Mouse (Mus musculus) liver, embryonic 12.5 days (tissue): Measurements from ENCODE around the gene Gm45208. TPM values are rescaled to one million over a fixed set of nuclear protein-coding genes. Genes with fewer than 3 reads are reported as not detected.

Source experiments
- ATAC-seq: fragments of 200-750 bp; cut with Nextera tagmentation; 2 replicates; pipeline ENCODE4 v1.8.0; 2017; ENCODE audit warnings: moderate number of reproducible peaks, mild to moderate bottlenecking, moderate library complexity
- H3K27ac ChIP-seq: fragments of 300-500 bp; sonication (generic); 2 replicates; pipeline ENCODE4 v1.5.1; 2016; ENCODE audit warnings: mild to moderate bottlenecking
- H3K27me3 ChIP-seq: fragments of 300-500 bp; sonication (generic); replicated peaks from 2 replicates; pipeline ENCODE4 v1.6.1; 2016; ENCODE audit warnings: mild to moderate bottlenecking, moderate library complexity
- H3K36me3 ChIP-seq: fragments of 300-500 bp; sonication (generic); 2 replicates; pipeline ENCODE4 v1.6.1; 2016; ENCODE audit warnings: mild to moderate bottlenecking, moderate library complexity
- H3K4me1 ChIP-seq: fragments of 300-500 bp; sonication (generic); 2 replicates; pipeline ENCODE4 v1.6.1; 2016
- H3K4me2 ChIP-seq: fragments of 300-500 bp; sonication (generic); 2 replicates; pipeline ENCODE4 v1.6.1; 2016; ENCODE audit warnings: mild to moderate bottlenecking, moderate library complexity
- H3K4me3 ChIP-seq: fragments of 300-500 bp; sonication (generic); 2 replicates; pipeline ENCODE4 v1.5.1; 2016; ENCODE audit warnings: mild to moderate bottlenecking, moderate library complexity
- H3K9ac ChIP-seq: fragments of 300-500 bp; sonication (generic); 2 replicates; pipeline ENCODE4 v1.6.1; 2016; ENCODE audit warnings: mild to moderate bottlenecking, moderate library complexity
- H3K9me3 ChIP-seq: fragments of 300-500 bp; sonication (generic); replicated peaks from 2 replicates; pipeline ENCODE4 v1.6.1; 2016; ENCODE audit warnings: mild to moderate bottlenecking, moderate library complexity
- WGBS: fragments of 180-500 bp; shearing (Covaris S2); methylation state at CpG from one replicate; pipeline ENCODE4 v1.1.7; 2016; ENCODE audit not compliant: insufficient replicate concordance; 5-methylcytosine and 5-hydroxymethylcytosine counted together
- polyA plus RNA-seq: library from polyadenylated mRNA; unstranded; fragments of >200 nt; fragmentation: Nextera tagmentation; extraction: Ambion mirVana; gene quantifications from 2 replicates; pipeline ENCODE4 v1.2.1, GENCODE M21; 2016

Gene Gm45208
- polyA plus RNA-seq, 1 experiment from 2014 or later = not detected

GRCm38 (mm10) chrX:7762921-7763197 is 40.8 kb downstream of the Gm45208 start:
- Histone ChIP-seq H3K4me2 (peak overlapping the region; percentile 83), H3K9me3 (no peaks in the 10 kb centered on the region), H3K9ac (peak overlapping the region; percentile 73), H3K36me3 (peaks cover 16% of the 10 kb centered on the region), H3K27me3 (no peaks in the 10 kb centered on the region), H3K27ac (peak overlapping the region; percentile 80), H3K4me3 (peak overlapping the region; percentile 74), H3K4me1 (peaks cover 41% of the 10 kb centered on the region)
- ATAC-seq = peak; percentile 48
- 3% methylated on average over 21 of the region's 21 CpGs for WGBS

GRCm38 (mm10) chrX:7763631-7764393 is 41.8 kb downstream of the Gm45208 start:
- 3% methylated on average over 21 of the region's 22 CpGs for WGBS

GRCm38 (mm10) chrX:7764657-7765280 is 42.7 kb downstream of the Gm45208 start:
- Histone ChIP-seq H3K4me3 (peak overlapping the region; percentile 74), H3K27ac (no peak overlapping the region), H3K4me2 (peak overlapping the region; percentile 83), H3K27me3 (no peaks in the 10 kb centered on the region), H3K9ac (peak overlapping the region; percentile 58; the same call in 1 of the 2 replicates), H3K36me3 (peaks cover 26% of the 10 kb centered on the region), H3K9me3 (no peaks in the 10 kb centered on the region), H3K4me1 (peaks cover 56% of the 10 kb centered on the region)
- 26% methylated on average over 9 of the region's 9 CpGs for WGBS
- no peak for ATAC-seq

More at GRCm38 (mm10) chrX:7763631-7764393, 41.8 kb downstream of the Gm45208 start:
- Histone ChIP-seq H3K27ac (peak overlapping the region; percentile 80), H3K4me2 (peak overlapping the region; percentile 83), H3K9ac (peak overlapping the region; percentile 73), H3K36me3 (peaks cover 21% of the 10 kb centered on the region), H3K27me3 (no peaks in the 10 kb centered on the region), H3K9me3 (no peaks in the 10 kb centered on the region), H3K4me1 (peaks cover 46% of the 10 kb centered on the region), H3K4me3 (peak overlapping the region; percentile 74)
- 0 out of 2 replicates have a peak, but pooled peaks have one; percentile 4 for ATAC-seq

GRCm38 (mm10) chrX:7765281-7765670 is 43.2 kb downstream of the Gm45208 start:
- Histone ChIP-seq H3K4me2 (peak overlapping the region; percentile 83), H3K9ac (peak overlapping the region; percentile 58), H3K4me1 (peaks cover 58% of the 10 kb centered on the region), H3K27me3 (no peaks in the 10 kb centered on the region), H3K27ac (peak overlapping the region; percentile 60; the same call in 1 of the 2 replicates), H3K9me3 (no peaks in the 10 kb centered on the region), H3K4me3 (peak overlapping the region; percentile 74), H3K36me3 (peaks cover 32% of the 10 kb centered on the region)
- no peak for ATAC-seq
- 14% methylated on average over 11 of the region's 13 CpGs for WGBS

GRCm38 (mm10) chrX:7765764-7766163 is 43.7 kb downstream of the Gm45208 start:
- H3K9ac ChIP-seq = peak overlapping the region; percentile 58
- H3K4me2 ChIP-seq = peak overlapping the region; percentile 83
- ATAC-seq = peak; percentile 58
- H3K27ac ChIP-seq = peak overlapping the region; percentile 60; the same call in 1 of the 2 replicates
- WGBS = 6% methylated on average over 11 of the region's 11 CpGs
- H3K4me1 ChIP-seq = peaks cover 58% of the 10 kb centered on the region
- H3K4me3 ChIP-seq = peak overlapping the region; percentile 74
- H3K36me3 ChIP-seq = peaks cover 36% of the 10 kb centered on the region
- H3K9me3 ChIP-seq = no peaks in the 10 kb centered on the region
- no peaks in the 10 kb centered on the region for H3K27me3 ChIP-seq

GRCm38 (mm10) chrX:7769302-7770017 is 47.4 kb downstream of the Gm45208 start:
- H3K27me3 ChIP-seq = no peaks in the 10 kb centered on the region
- H3K4me3 ChIP-seq = no peak overlapping the region
- H3K4me1 ChIP-seq = peaks cover 42% of the 10 kb centered on the region
- 0 out of 2 replicates have a peak overlapping the region, but pooled peaks have one; percentile 35 for H3K9ac ChIP-seq
- WGBS = 39% methylated on average over 7 of the region's 7 CpGs
- peak overlapping the region; percentile 73 for H3K27ac ChIP-seq
- peaks cover 70% of the 10 kb centered on the region for H3K36me3 ChIP-seq
- peak overlapping the region; percentile 16; the same call in 1 of the 2 replicates for H3K4me2 ChIP-seq
- peak; percentile 48; the same call in 1 of the 2 replicates for ATAC-seq
- no peaks in the 10 kb centered on the region for H3K9me3 ChIP-seq

GRCm38 (mm10) chrX:7772766-7773165 is 50.7 kb downstream of the Gm45208 start:
- 48% methylated on average over 2 of the region's 2 CpGs for WGBS
- ATAC-seq = no peak
- Histone ChIP-seq H3K9ac (no peak overlapping the region), H3K27ac (no peak overlapping the region), H3K4me3 (no peak overlapping the region), H3K27me3 (no peaks in the 10 kb centered on the region), H3K36me3 (peaks cover 55% of the 10 kb centered on the region), H3K4me2 (no peak overlapping the region), H3K4me1 (peaks cover 36% of the 10 kb centered on the region), H3K9me3 (no peaks in the 10 kb centered on the region)

GRCm38 (mm10) chrX:7775501-7776205 is 53.6 kb downstream of the Gm45208 start:
- H3K27me3 ChIP-seq = no peaks in the 10 kb centered on the region
- peaks cover 43% of the 10 kb centered on the region for H3K4me1 ChIP-seq
- H3K27ac ChIP-seq = peak overlapping the region; percentile 10; the same call in 1 of the 2 replicates
- 73% methylated on average over 9 of the region's 9 CpGs for WGBS
- no peak overlapping the region for H3K9ac ChIP-seq
- no peaks in the 10 kb centered on the region for H3K9me3 ChIP-seq
- H3K4me3 ChIP-seq = no peak overlapping the region
- ATAC-seq = no peak
- peaks cover 35% of the 10 kb centered on the region for H3K36me3 ChIP-seq
- H3K4me2 ChIP-seq = no peak overlapping the region

GRCm38 (mm10) chrX:7776329-7777082 is 54.5 kb downstream of the Gm45208 start:
- Histone ChIP-seq H3K4me2 (no peak overlapping the region), H3K9me3 (no peaks in the 10 kb centered on the region), H3K4me3 (no peak overlapping the region), H3K9ac (no peak overlapping the region), H3K27ac (peak overlapping the region; percentile 75), H3K4me1 (peaks cover 43% of the 10 kb centered on the region), H3K36me3 (peaks cover 28% of the 10 kb centered on the region), H3K27me3 (no peaks in the 10 kb centered on the region)
- peak; percentile 62 for ATAC-seq
- WGBS = 42% methylated on average over 8 of the region's 8 CpGs

GRCm38 (mm10) chrX:7778450-7779244 is 56.6 kb downstream of the Gm45208 start:
- Histone ChIP-seq H3K36me3 (peaks cover 8% of the 10 kb centered on the region), H3K4me3 (peak overlapping the region; percentile 11; the same call in 1 of the 2 replicates), H3K27ac (peak overlapping the region; percentile 95), H3K9me3 (no peaks in the 10 kb centered on the region), H3K27me3 (no peaks in the 10 kb centered on the region), H3K4me2 (peak overlapping the region; percentile 57), H3K4me1 (peaks cover 43% of the 10 kb centered on the region), H3K9ac (peak overlapping the region; percentile 53)
- ATAC-seq = peak; percentile 87
- WGBS = 32% methylated on average over 7 of the region's 7 CpGs
